Mouse (Mus musculus) liver, adult 2 months (tissue): ENCODE data around the gene Arl9.

Source experiments
- CTCF ChIP-seq: fragments of 200-500 bp; IDR thresholded peaks from 2 replicates; pipeline ENCODE4 v1.5.1; 2011; ENCODE audit warnings: low read depth, low read length, control low read depth
- POLR2A ChIP-seq: fragments of 200-500 bp; IDR thresholded peaks from 2 replicates; pipeline ENCODE4 v1.6.1; 2011; ENCODE audit warnings: low read length, control low read depth; ENCODE audit not compliant: insufficient read depth; ENCODE audit errors: extremely low read depth

- TF ChIP-seq POLR2A (no peak), CTCF (no peak)
Measured at GRCm38 (mm10) chr5:77004051-77004821, at the start of gene Arl9.
